In genomic region chr17:49278541-49278940, GRCm38 (mm10) we compare ENCODE assay signal across 21 mouse cellular contexts.
A peak's percentile ranks its signal among the peaks of the same experiment; 100 is the strongest.
DNase-seq lines count a peak whose midpoint lies in the region; ATAC-seq lines count a peak whose summit lies in the region.
"Had no signal": no experiment of that assay in that cellular context is flagged by ENCODE, and none has a peak within 500 bp of the region (broad histone marks: within the 10 kb centered on the region; RNA-seq: fewer than 3 reads in every experiment).

No protein-coding gene starts in this region.

- peak overlapping the region; percentile 56; the same call in 1 of the 2 replicates for H3K27ac ChIP-seq in forebrain, embryonic 16.5 days (ENCODE audit: low read length)
- no peak overlapping the region for H3K27ac ChIP-seq in forebrain, embryonic 14.5 days (ENCODE audit: low read depth, low read length)
- 0 out of 2 replicates have a peak overlapping the region, but pooled peaks have one; percentile 15 for H3K27ac ChIP-seq in intestine, embryonic 16.5 days (ENCODE audit: low read length)
- H3K27ac ChIP-seq in intestine, embryonic 15.5 days: no peak overlapping the region
- H3K27ac ChIP-seq in limb, embryonic 12.5 days: peak overlapping the region; percentile 84
- H3K27ac ChIP-seq in stomach, embryonic 15.5 days: 0 out of 2 replicates have a peak overlapping the region, but pooled peaks have one; percentile 31
- H3K27ac ChIP-seq: embryonic facial prominence, embryonic 12.5 days; heart, embryonic 15.5 days; kidney, postnatal 0 days; midbrain, embryonic 13.5 days had no signal

- H3K9ac ChIP-seq in forebrain, embryonic 16.5 days (replicated peaks; ENCODE audit: low read depth, low read length): no peak overlapping the region
- H3K9ac ChIP-seq in forebrain, embryonic 14.5 days (ENCODE audit: low read length): no peak overlapping the region
- no peak overlapping the region for H3K9ac ChIP-seq in intestine, embryonic 16.5 days (ENCODE audit: low read depth, low read length)
- no peak overlapping the region for H3K9ac ChIP-seq in intestine, embryonic 15.5 days
- H3K9ac ChIP-seq in limb, embryonic 12.5 days (replicated peaks): no peak overlapping the region
- H3K9ac ChIP-seq in stomach, embryonic 15.5 days: no peak overlapping the region
- H3K9ac ChIP-seq: embryonic facial prominence, embryonic 12.5 days; heart, embryonic 15.5 days; midbrain, embryonic 13.5 days had no signal

- WGBS in forebrain, embryonic 16.5 days: 83% methylated on average over 8 of the region's 8 CpGs
- 90% methylated on average over 8 of the region's 8 CpGs for WGBS in forebrain, embryonic 14.5 days
- WGBS in intestine, embryonic 16.5 days: 54% methylated on average over 8 of the region's 8 CpGs
- WGBS in intestine, embryonic 15.5 days: 41% methylated on average over 8 of the region's 8 CpGs
- 47% methylated on average over 8 of the region's 8 CpGs for WGBS in limb, embryonic 12.5 days
- 53% methylated on average over 8 of the region's 8 CpGs for WGBS in stomach, embryonic 15.5 days

- 0 out of 2 replicates have a peak, but pooled peaks cover 3% of the 10 kb centered on the region for H3K9me3 ChIP-seq in forebrain, embryonic 16.5 days (ENCODE audit: control insufficient read depth, low read length)
- H3K9me3 ChIP-seq in forebrain, embryonic 14.5 days (replicated peaks; ENCODE audit: control insufficient read depth, low read length): no peaks in the 10 kb centered on the region
- H3K9me3 ChIP-seq in intestine, embryonic 16.5 days (ENCODE audit: control insufficient read depth, low read length): no peaks in the 10 kb centered on the region
- no peaks in the 10 kb centered on the region for H3K9me3 ChIP-seq in intestine, embryonic 15.5 days
- H3K9me3 ChIP-seq in limb, embryonic 12.5 days: 0 out of 2 replicates have a peak, but pooled peaks cover 4% of the 10 kb centered on the region
- H3K9me3 ChIP-seq in stomach, embryonic 15.5 days: no peaks in the 10 kb centered on the region
- H3K9me3 ChIP-seq: embryonic facial prominence, embryonic 12.5 days; heart, embryonic 15.5 days; midbrain, embryonic 13.5 days had no signal

- no peak overlapping the region for H3K4me2 ChIP-seq in forebrain, embryonic 16.5 days (ENCODE audit: low read length)
- no peak overlapping the region for H3K4me2 ChIP-seq in forebrain, embryonic 14.5 days (ENCODE audit: low read length)
- no peak overlapping the region for H3K4me2 ChIP-seq in intestine, embryonic 16.5 days (ENCODE audit: low read depth, low read length)
- H3K4me2 ChIP-seq in intestine, embryonic 15.5 days (replicated peaks): no peak overlapping the region
- H3K4me2 ChIP-seq in limb, embryonic 12.5 days: no peak overlapping the region
- H3K4me2 ChIP-seq in stomach, embryonic 15.5 days: no peak overlapping the region
- H3K4me2 ChIP-seq: embryonic facial prominence, embryonic 12.5 days; heart, embryonic 15.5 days; liver, embryonic 11.5 days; midbrain, embryonic 13.5 days had no signal

- DNase-seq in forebrain, embryonic 14.5 days (ENCODE audit: low spot score): no peak
- no peak for DNase-seq in adrenal gland, adult 8-10 months
- DNase-seq: adrenal gland, postnatal 14 days; cerebellum, adult 9-11 months; lung, adult 18-20 months; lung, postnatal 14 days; right cerebral cortex, postnatal 25 days; thymus, postnatal 14 days had no signal

- no peaks in the 10 kb centered on the region for H3K36me3 ChIP-seq in forebrain, embryonic 16.5 days (ENCODE audit: control insufficient read depth, insufficient read depth)
- H3K36me3 ChIP-seq in forebrain, embryonic 14.5 days (ENCODE audit: control insufficient read depth, insufficient read depth, low read length): no peaks in the 10 kb centered on the region
- H3K36me3 ChIP-seq in intestine, embryonic 16.5 days (ENCODE audit: control insufficient read depth, insufficient read depth, low read length): no peaks in the 10 kb centered on the region
- no peaks in the 10 kb centered on the region for H3K36me3 ChIP-seq in intestine, embryonic 15.5 days
- no peaks in the 10 kb centered on the region for H3K36me3 ChIP-seq in limb, embryonic 12.5 days
- H3K36me3 ChIP-seq in stomach, embryonic 15.5 days: no peaks in the 10 kb centered on the region
- H3K36me3 ChIP-seq: embryonic facial prominence, embryonic 12.5 days; G1E; heart, embryonic 15.5 days; midbrain, embryonic 13.5 days had no signal

- no peaks in the 10 kb centered on the region for H3K27me3 ChIP-seq in forebrain, embryonic 16.5 days (replicated peaks; ENCODE audit: control insufficient read depth, insufficient read depth, low read length)
- no peaks in the 10 kb centered on the region for H3K27me3 ChIP-seq in forebrain, embryonic 14.5 days (replicated peaks; ENCODE audit: control insufficient read depth, insufficient read depth, low read length)
- no peaks in the 10 kb centered on the region for H3K27me3 ChIP-seq in intestine, embryonic 16.5 days (replicated peaks; ENCODE audit: control insufficient read depth, insufficient read depth, low read length)
- no peaks in the 10 kb centered on the region for H3K27me3 ChIP-seq in intestine, embryonic 15.5 days (replicated peaks)
- no peaks in the 10 kb centered on the region for H3K27me3 ChIP-seq in limb, embryonic 12.5 days
- no peaks in the 10 kb centered on the region for H3K27me3 ChIP-seq in stomach, embryonic 15.5 days (replicated peaks)
- H3K27me3 ChIP-seq: embryonic facial prominence, embryonic 12.5 days; midbrain, embryonic 13.5 days had no signal

- no peak for ATAC-seq in forebrain, embryonic 16.5 days
- ATAC-seq in forebrain, embryonic 14.5 days: no peak
- ATAC-seq in intestine, embryonic 16.5 days: no peak
- ATAC-seq in intestine, embryonic 15.5 days: no peak; the same call in 1 of the 2 replicates
- ATAC-seq in limb, embryonic 12.5 days (ENCODE audit: insufficient number of reproducible peaks, insufficient read depth, low FRiP score, low TSS enrichment, low read depth): no peak
- no peak for ATAC-seq in stomach, embryonic 15.5 days (ENCODE audit: insufficient read depth, low FRiP score, low read depth)
- ATAC-seq: activated CD4-positive, CD25-positive, alpha-beta regulatory T cell, adult 4 months; inflammation-experienced regulatory T-cells, adult 6 months; midbrain, embryonic 13.5 days had no signal

- H3K4me3 ChIP-seq in forebrain, embryonic 16.5 days (replicated peaks; ENCODE audit: low read length): no peak overlapping the region
- H3K4me3 ChIP-seq in forebrain, embryonic 14.5 days (ENCODE audit: low read depth, low read length): no peak overlapping the region
- no peak overlapping the region for H3K4me3 ChIP-seq in intestine, embryonic 16.5 days (ENCODE audit: low read length)
- no peak overlapping the region for H3K4me3 ChIP-seq in intestine, embryonic 15.5 days (replicated peaks)
- no peak overlapping the region for H3K4me3 ChIP-seq in limb, embryonic 12.5 days (replicated peaks)
- no peak overlapping the region for H3K4me3 ChIP-seq in stomach, embryonic 15.5 days (replicated peaks)
- H3K4me3 ChIP-seq: embryonic facial prominence, embryonic 12.5 days; heart, embryonic 15.5 days; midbrain, embryonic 13.5 days had no signal

- H3K4me1 ChIP-seq in forebrain, embryonic 16.5 days (replicated peaks; ENCODE audit: control insufficient read depth, insufficient read depth, low read length): peaks cover 11% of the 10 kb centered on the region; the same call in 1 of the 2 replicates
- no peaks in the 10 kb centered on the region; the same call in 1 of the 2 replicates for H3K4me1 ChIP-seq in forebrain, embryonic 14.5 days (ENCODE audit: control insufficient read depth, insufficient read depth, low read length)
- 0 out of 2 replicates have a peak, but pooled peaks cover 4% of the 10 kb centered on the region for H3K4me1 ChIP-seq in intestine, embryonic 16.5 days (ENCODE audit: control insufficient read depth, insufficient read depth, low read length)
- H3K4me1 ChIP-seq in intestine, embryonic 15.5 days (replicated peaks): peaks cover 4% of the 10 kb centered on the region; the same call in 1 of the 2 replicates
- H3K4me1 ChIP-seq in limb, embryonic 12.5 days (replicated peaks): peaks cover 18% of the 10 kb centered on the region
- H3K4me1 ChIP-seq in stomach, embryonic 15.5 days: no peaks in the 10 kb centered on the region
- H3K4me1 ChIP-seq: embryonic facial prominence, embryonic 12.5 days; heart, embryonic 15.5 days had no signal

Comparison
In these comparisons a context has a peak if more than half of its experiments do, and no peak if none do; other contexts are left out.
1. H3K27ac ChIP-seq: peak in forebrain, embryonic 16.5 days (single experiment), intestine, embryonic 16.5 days (single experiment), limb, embryonic 12.5 days (single experiment) and stomach, embryonic 15.5 days (single experiment); none in forebrain, embryonic 14.5 days (single experiment) and intestine, embryonic 15.5 days (single experiment).